Mouse (Mus musculus) right cerebral cortex, postnatal 14 days (tissue): ENCODE data around the gene Pgrmc1.

ENCODE experiments used
- DNase-seq: peaks from one replicate; pipeline ENCODE4 v3.0.0; 2022

Gene Pgrmc1

GRCm38 (mm10) chrX:36609117-36609516 lies 11.1 kb downstream of the Pgrmc1 start:
- DNase-seq, result no peak

- no peak for DNase-seq
Observed at GRCm38 (mm10) chrX:36628102-36628501, 30.1 kb downstream of the Pgrmc1 start.

- DNase-seq, result no peak
Observed at GRCm38 (mm10) chrX:36630771-36631170, 32.8 kb downstream of the Pgrmc1 start.

GRCm38 (mm10) chrX:36640046-36640445 lies 42.0 kb downstream of the Pgrmc1 start:
- peak; percentile 24 for DNase-seq

- peak; percentile 76 for DNase-seq
Observed at GRCm38 (mm10) chrX:36644657-36645551, 46.9 kb downstream of the Pgrmc1 start, which contains the start of gene Akap17b. Gene Akap17b (minus strand): TSS chrX:36645395.
